Mouse (Mus musculus) layer of hippocampus, adult 11-12 months (tissue): ENCODE results near the gene Rffl.
"Not testable (repeated sequence)": the region's sequence is repeated elsewhere in the genome, so short reads cannot be mapped to it uniquely, and the experiment has no call there.

Experiments
- DNase-seq: peaks from one replicate; pipeline ENCODE4 v3.0.0; 2022; ENCODE audit warnings: low spot score

The Rffl gene

DNA sequence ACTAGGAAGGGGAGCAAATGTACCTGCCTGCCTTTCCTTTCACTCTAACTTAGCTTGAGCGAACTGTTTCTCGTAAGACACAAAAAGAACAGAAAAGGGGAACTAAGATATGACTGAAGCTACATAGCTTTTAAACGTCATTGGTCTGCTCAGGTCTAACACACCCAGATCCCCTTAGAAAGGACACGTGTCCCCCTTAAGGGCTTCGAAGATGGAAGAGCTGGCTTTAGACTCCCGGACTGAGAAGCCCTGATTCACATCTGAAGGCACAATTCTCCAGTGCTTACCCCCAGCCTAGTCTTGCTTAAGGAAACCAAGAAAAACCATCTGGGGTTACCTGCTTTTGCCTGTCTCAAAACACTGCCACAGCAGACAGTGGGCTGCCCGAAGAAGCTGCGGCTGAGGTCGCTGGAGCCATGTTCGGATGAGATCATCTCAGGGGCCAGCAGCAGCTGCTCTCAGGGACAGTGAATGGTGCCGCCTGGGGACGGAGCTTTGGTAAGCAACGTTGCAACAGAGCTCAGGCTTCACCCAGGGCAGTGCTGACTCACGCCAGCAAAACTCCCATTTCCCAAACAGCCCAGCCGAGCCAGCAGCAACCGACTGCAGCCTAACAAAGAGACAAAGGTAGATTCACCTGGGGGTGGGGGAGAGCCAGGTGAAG lies 25.5 kb downstream of the Rffl start:
- peak; percentile 80 for DNase-seq

DNA sequence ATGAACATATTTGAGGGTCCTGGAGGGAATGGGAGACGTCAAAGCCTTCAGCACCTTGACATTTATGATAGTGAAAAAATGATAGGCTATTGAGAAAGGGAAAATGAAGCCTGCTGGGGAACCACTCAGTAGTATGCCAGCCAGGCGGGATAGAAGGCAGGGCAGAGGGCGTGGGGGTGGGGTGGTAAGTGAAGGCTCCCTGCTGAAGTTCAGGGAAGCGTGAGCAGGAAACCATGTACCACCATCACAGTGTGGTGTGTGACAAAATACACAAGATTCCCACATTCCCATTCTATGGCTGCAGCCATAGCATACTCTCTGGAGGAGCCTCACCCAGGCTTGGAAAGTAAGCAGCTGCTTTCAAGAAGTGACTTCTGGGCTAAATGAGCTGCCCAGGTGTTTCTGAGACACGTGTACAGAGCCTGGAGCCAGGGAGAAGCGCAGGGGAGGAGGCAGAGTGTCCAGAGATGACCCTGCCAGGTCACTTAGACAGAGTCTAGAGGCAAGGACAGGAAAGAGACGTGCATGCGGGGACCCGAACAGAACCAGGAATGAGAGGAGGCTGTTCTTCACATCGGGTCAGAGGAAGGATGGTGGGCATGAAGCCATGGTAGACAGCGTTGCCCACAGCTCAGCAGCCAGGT lies 26.1 kb downstream of the Rffl start:
- no peak for DNase-seq

DNA sequence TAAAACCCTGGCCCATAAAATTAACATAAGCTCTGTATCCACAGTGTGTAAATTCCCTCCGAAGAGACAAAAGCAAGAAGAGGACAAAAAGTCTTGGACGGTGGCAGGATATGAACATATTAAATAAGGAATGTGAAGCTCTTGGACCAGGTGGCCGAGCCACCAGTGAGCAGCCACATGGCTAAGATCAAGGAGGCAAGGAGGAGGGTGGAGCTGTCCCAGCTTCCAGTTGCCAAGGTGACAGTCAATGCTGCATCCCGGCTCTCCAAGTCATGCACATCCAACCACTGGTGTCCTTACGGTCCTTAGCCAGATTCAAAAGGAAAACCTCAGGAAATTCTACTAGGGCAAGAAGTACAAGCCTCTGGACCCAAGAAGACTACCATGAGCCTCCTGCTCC lies 32.5 kb downstream of the Rffl start:
- DNase-seq, result no peak

DNA sequence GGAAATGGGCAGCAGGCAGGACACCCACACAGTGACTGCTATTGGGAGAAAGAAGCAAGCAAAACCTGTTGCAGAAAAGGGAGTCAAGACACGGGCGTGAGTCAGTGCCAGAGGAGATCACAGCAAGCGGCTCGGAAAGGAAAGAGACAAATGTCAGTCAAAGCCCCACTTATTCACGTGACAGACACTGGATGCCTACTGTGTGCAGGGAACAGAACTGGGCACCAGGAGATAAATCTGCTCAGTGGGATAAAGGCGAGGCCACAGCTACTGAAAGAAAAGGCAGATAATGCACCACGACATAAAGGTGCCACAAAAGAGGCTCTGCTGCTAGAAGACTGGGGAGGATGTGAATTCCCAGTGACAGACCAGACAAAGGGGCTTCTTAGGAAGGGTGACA lies 33.2 kb downstream of the Rffl start:
- no peak for DNase-seq

DNA sequence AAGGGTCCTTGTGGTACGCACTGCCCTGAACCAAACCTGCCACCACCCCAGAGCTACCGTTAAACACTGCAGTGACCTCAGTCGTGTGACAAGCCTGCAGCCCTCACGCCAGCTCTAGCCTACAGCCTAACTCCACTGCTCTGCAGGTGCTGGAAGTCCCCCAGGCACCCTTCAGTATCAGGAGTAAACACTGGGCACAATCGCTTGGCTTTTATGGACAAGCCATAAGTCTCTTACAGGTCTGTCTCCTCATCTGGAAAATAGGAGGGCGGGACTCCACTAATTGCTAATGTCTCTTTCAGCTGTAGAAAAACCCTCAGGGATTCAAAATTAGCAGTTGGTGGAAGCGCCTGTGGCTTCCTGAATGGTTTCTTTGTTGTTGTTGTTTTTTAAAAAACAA lies 33.8 kb downstream of the Rffl start:
- no peak for DNase-seq

DNA sequence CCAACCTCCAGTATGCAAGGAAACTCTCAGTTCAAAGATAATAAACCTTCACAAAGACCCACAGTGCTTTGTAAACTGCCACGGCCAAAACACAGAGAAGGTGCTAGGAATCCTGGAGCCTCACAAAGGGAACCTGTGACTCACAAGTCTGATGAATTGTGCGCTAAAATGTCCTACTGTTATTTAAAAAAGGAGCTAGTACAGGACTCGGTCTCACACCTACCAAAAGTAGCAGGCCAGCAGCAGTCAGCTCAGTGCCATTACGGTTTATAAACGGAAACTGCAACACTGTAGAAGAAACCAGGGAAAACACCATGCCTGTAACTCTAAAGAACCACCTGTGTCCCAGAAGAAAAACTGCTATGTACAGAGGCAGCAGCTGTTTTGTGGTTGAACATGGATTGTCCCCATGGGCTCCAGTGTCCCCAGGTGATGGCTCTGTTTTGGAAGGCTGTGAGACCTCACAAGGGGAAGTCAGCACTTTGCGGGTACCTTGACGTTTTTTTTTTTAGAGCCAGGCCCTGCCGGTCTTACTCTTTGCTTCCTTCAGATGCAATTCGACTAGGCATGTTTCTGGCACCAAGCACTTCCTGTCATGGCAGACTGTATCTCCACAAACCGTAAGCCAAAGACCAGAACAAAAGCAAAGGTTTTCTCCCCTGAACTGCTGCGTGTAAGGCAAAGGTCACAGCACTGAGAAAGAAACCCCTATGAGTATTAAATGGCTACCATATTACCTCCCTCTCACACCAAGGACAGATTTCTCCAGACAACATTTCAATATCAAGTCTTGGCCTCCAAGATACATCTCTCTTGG lies 35.2 kb downstream of the Rffl start:
- no peak for DNase-seq

DNA sequence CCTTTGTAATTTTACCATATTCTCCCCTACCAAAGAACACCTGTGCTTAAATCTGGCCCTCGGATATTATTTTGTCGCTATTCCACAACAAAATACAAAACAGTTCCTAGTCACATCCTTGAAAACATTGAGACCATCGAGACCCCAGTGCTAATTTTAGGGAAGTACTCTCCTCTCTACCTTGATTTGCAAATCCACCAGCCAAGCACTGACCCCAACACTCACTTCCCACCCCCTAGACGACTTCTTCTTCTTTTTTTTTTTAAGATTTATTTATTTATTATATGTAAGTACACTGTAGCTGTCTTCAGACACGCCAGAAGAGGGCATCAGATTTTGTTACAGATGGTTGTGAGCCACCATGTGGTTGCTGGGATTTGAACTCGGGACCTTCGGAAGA lies 36.7 kb downstream of the Rffl start:
- DNase-seq, result not testable (repeated sequence)

DNA sequence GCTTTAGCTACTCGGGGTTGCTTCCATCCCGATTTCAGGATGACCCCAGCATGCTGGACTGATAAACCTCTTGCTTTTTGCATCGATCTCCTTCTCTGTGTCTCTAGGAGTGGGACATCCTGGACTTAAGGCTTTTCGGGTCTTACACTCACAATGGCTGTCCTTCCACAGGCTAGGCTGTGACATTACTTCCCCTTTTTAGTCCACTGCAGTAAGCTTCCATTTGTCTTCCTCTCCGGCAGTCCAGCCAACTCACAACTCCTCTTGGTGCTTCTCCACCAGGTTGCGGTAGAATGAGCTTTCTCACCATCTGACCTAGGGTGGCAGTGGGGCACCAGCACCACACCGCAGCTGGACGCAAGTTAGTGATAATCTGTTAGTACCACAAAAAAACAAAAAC lies 37.1 kb downstream of the Rffl start:
- DNase-seq, result no peak

DNA sequence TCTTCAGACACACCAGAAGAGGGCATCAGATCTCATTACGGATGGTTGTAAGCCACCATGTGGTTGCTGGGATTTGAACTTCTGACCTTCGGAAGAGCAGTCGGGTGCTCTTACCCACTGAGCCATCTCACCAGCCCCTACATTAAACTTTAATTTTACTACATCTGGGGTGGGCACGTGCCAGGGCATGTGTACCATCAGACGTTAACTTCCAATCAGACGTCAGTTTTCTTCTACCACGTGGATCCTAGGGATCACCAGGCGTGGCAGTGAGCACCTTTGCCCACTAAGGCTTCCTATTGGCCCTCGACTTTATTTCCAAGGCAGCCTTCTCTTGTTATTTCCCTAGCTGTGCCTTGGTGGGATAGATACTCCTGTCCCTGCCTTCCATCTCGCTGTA lies 38.6 kb downstream of the Rffl start:
- not testable (repeated sequence) for DNase-seq

DNA sequence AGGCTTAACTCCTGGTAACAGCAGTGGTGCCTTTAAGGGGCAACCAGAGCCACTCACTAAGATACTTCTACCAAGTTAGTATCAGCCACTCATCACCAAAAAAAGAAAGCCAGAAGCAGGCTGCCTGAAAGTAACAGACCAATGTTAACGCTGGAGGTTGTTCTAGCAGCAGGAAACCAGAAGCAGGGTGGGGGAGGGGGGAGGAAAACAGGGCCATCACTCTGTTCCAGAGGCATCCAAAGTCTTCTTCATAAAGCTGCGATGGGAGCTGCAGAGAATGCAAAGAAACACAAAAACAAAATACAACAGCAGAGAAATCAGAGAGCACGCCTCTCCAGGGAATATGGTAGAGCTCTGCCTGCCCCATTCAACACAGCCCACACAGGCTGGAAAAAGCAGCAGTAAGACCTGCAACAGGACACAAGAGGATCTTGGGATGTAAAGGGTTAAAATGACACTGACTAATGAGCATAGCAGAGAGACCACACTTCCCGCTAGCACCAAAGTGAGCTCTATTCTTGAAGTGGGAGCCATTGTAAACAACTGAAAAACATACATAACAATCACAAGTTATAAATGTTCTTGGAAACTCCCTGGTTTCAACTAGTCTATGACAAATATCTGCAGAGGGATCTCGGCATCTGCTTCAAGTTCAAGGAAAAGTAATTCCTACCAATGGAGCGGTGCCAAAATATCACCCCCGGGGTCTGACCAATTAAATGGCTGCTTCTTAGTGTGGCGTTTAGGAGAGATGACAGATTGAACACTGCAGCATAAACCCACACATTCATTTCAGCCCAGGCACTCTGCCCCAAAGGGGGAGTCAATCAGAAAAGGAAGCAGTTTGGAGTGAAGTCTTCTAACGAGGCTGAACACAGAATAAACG lies 39.8 kb downstream of the Rffl start:
- peak; percentile 27 for DNase-seq

DNA sequence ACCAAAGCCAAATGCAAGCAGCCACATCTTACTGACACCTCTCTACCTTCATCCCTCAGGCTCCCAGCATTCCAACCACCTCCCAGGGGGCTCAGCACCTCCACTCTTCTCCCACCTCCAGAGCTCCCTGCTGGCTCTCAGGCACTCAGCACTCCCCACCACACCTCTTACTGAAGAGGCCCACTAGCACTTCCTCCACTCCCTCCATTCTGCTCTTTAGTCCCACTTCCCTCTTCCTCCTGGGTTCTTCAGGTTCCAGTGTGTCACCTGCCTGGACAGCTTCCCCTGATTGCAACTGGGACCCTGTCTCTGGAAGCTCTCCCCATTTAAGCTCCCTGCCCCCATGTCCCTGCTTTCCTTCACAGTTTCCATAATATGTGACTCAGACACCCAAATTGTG lies 44.2 kb downstream of the Rffl start:
- DNase-seq, result no peak

DNA sequence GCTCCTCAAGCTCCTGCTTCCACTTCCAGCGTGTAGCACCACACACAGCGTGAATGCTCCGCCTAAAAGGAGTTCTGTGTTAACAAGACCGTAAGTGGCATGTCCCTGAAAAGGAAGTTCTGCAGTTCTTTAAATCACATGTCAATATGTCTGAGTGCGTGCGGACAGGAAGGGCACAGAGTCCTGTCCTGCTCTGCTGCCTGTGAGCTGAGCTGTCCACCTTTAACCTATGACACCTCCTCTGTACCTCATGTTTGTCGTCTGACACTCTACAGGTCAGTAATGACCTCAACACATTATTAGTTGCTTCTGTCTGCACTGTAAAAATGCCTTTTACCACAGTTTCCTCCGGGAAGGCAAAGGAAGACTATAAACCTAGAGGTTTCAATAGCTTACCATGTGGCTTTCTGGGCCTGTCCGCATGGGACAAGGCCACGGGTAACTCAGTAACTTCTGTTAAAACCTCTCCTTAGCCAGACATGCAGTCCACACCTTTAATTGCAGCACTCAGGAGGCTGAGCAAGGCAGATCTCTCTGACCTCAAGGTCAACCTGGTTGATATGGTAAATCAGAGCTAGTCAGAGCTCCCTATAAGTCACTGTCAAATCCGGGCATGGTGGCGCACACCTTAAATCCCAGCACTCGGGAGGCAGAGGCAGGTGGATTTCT lies 50.1 kb downstream of the Rffl start:
- no peak for DNase-seq

DNA sequence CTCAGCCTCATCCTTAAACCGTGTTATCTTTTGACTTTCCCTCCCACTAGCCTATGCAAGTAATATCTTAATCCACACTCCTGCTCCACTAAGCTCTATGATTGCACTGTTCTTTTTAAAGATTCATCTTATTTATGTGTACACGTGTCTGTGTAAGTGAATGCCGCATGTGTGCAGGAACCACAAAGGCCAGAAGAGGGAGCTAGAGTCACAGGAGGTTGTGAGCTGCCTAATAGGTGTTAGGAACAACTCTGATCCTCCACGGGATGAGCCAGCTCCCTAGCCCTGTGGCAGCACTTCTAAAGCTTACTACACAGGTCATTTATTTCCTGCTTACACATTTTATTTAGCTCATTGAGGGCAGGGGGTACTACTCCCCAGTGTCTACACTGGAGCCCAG lies 51.7 kb downstream of the Rffl start:
- peak; percentile 58 for DNase-seq

DNA sequence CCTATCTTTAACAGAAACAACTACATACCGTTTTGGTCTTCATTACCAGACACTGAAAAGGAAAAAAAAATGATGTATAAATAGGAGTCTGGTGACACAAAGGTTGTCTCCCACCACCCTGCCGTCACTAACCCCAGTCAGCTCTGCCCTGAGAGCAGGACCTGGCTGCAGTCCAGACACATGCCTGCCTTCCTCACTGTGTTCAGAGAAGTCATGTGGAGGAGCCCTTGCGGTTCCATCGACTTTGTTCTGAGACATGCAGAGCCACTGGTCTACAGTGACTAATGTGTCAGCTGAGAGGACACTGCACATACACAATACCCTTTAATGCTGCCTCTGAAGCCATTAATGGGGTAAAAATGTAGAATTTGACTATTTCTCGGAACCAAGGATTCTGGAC lies 62.5 kb downstream of the Rffl start:
- DNase-seq, result no peak

DNA sequence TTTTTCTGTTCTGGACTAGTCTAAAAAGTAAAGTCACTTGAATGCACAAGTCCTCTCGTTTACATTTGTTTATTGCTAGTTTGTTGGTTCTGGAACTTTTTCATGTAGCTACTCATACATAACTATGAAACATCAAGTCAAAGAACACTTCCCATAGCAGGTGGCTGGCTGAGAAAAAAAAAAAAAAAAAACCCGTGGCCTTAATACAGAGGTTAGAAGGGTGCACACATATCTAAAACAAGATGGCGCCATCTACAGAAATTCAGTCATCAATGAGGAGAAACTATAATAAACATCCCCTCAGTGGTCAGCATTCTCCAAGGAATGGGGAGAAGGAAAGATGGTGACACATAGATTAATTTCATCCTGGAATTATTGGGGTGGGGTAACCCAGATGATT lies 63.6 kb downstream of the Rffl start:
- DNase-seq, result no peak

DNA sequence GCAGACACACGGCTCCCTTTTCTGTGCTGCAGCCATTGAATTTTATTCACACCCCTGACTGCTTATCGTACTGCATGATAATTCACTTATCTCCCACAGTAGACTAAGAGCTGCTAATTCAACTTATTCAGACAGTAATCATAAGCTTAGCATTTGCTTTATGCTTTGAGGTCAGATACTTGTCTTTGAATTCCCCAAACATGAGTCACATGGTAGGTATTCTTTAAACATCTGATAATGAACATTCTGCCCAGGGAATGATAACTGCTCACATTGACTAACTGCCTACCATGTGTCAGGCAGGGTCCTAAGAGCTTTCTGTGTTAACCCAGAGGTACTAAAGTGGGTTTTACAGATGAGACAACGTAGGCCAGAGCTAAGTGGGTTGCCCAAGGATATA lies 64.4 kb downstream of the Rffl start:
- no peak for DNase-seq

DNA sequence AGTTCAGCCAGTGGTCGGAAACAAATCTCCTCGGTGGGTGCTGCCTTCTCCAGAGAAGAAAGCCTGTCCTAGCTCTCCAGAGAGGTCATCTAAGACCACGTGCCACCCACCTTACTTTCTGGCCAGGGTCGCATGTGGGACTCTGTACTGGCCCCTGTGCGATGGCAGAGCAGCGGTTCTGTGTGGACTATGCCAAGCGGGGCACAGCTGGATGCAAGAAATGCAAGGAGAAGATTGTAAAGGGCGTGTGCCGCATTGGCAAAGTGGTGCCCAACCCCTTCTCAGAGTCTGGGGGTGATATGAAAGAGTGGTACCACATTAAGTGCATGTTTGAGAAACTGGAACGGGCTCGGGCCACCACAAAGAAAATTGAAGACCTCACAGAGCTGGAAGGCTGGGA lies 87.6 kb downstream of the Rffl start:
- no peak for DNase-seq

DNA sequence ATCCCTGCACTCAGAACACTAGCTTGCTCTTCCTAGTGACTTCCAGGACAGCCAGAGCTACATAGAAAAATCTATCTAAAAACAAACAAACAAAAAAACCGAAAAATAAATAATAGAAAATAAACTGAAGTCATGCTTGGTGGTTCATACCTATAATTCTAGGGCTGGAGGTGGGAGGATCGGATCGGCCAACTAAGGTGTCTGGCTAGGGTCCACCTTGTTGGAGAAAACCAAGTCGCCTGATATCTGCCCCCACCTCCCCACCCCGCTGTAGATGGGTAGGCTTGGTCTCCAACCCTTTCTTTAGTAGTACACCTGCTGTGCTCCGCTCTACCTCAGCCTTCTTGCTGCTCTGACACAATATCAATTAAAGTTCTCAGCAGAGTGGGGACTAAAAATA lies 88.8 kb downstream of the Rffl start:
- DNase-seq, result no peak

DNA sequence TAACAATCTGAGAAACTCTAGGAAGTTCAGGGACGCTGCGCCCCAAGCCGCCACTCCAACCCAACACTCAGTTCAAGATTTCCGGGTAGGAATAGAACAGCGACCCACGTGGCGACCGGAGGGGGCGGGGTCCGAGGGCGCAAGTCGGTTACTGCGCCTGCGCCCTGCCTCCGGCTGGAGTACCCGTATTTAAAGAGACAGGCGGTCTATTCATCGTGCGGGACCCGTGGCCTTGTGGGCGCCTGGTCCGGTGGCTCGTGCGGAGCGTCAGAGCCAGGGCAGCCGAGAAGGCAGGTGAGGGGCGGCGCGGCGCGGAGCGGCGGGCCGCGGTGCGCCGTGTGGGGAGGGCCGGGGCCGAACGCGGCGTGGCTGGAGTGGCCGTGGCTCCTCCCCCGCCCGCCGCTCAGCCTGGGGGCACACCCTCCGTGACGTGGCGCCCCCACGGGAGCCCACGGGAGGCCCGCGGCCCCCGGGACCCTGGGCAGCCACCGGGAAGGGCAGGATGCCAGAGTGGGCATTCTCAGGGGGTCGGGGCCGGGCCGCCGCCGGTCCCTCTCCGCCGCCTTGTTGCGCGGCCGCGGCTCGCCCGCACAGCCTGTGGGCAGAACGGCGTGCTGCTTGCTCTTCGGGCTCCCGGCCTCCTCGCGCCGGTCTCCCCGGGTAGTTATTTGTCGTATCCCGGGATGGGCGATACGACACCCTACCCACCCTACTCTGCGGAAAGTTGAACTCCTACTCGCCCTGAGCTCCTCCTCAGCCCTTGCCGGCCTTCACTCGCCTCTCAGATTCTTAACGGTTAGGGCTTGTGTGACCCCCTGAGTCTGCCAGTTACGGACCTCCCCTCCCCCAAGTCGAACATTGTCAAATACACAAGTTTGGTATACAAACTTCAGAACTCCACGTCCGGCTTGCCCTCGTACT lies 89.8 kb downstream of the Rffl start, which contains the start of gene Lig3:
Gene Lig3, plus strand, starts transcription at position 126 of the 921 bp plus-strand sequence.
- DNase-seq, result peak; percentile 95

DNA sequence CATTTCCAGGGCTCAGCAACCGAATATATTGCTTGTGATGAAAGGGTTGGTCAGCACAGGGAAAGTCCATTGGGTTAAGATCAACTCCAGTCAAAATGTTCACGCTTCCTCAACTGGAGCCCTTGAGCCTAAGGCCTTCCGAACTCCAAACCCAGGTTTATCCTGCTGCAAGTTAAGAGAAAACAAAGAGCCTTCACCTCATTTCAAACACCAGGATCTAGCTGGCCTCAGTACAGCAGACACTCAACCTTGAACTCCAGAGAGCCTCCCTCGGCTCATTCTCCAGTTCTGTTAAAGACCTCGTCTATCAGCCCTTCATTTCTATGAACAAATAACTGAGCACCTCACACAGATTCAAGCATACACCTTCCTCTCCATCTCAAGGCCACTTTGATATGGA lies 90.9 kb downstream of the Rffl start:
- DNase-seq, result no peak
